Mouse (Mus musculus) thymus, postnatal 36 days (tissue): ENCODE measurements around the gene Ncln.
"Not testable (repeated sequence)": the region's sequence is repeated elsewhere in the genome, so short reads cannot be mapped to it uniquely, and the experiment has no call there.

Source experiments
- DNase-seq, 2 experiments: peaks; one replicate each; pipeline ENCODE4 v3.0.0; 2022; ENCODE audit warnings: mixed read lengths in 2 of 2

Ncln gene

DNA sequence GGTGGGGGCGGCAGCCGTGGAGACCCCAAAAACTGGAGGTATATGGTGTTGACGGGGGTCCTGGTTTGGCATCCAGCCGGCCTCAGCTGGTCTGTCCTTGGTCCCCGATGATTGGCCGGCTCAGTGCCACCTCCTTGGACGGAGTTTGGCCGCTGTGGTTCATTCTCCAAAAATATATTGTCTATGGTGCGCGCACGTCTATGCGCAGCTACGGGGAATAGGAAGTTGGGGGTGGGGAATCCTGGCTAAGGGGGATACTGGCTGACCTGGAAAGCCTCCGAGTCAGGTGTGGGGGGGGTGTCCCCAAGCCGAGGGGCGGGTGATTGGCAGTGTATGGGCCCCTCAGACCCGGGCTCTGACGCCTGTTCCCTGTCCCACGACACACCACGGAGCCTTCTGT, 35.7 kb downstream of the Ncln start:
- no peak for DNase-seq

DNA sequence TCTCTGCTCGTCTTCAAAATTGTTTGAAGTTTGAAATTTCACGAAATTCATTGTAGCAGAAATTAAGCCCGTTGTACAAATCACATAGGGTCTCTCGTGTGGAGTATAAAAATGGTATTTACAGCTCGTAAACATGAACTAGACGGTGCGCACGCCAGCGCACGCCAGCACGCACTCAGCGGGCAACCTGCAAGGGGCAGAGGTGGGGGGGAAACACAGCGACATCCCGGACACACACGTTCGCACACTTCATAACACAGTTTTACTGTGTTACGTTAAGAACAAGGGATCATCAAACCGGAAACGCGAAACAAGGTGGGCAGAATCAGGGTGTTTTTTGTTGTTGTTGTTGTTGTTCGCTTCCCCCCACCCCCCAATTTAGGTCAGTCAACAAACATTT, 36.8 kb downstream of the Ncln start:
- no peak for DNase-seq

DNA sequence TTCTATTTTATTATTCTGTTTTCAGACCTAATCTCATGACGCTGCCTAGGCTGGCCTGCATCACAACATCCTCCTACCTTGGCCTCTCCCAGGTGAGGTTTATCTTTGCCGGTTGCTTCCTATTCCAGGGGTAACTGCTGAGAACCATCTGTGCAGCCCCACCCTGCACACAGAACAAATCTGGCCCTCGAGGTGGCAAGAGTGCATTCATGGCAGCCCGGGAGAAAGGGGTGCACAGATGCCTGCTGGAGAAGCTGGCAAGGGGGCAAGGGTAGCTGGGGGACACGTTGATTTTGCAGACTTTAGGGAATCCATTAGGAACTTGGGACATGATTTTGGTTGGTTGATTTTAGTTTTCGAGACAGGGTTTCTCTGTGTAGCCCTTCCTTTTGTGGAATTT, 37.9 kb downstream of the Ncln start:
- DNase-seq = no peak

DNA sequence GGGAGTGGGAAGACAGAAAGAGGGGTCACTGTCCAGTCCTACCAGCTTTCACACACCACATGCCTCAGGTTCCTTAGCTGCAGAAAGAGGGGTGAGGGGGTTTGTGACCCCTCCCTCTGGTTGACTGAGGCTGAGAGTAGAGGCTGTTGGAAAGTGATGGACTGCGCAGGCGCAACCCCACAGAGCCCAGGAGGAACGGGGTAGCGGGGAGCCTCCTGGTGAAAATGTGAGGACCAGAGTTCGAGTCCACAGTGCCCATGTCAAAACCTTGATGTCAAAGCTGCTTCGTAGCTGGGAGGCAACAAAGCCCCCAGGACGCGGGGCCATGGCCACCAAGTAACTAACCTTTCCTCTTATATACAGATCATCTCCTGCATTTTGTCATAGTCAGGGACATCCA, 38.6 kb downstream of the Ncln start:
- no peak for DNase-seq

DNA sequence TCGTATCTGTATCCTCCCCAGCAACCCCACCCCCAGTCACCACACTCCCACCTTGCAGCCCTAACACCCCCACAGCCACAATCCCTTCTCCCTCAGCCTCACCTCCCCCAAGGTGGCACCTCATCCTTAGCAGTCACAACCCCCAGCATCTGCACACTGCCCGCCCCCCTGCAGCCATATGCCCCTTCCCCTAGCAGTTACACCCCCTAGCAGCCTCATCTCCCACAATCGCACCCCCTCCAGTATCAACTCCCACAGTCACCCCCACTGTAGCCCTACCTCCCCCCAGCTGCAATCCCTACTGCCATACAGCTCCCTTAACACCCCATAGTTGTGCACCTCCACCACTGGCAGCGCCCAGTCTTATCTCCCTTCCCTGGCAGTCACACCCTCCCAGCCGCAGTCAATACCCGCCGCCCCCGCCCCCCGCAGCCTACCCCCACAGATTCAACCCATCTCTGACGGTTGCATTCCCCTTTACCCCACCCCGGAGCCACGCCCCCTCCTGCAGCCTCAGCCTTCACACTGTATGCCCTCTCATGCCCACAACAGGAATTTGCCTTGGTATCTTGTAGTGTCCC, 39.1 kb downstream of the Ncln start:
- no peak for DNase-seq

DNA sequence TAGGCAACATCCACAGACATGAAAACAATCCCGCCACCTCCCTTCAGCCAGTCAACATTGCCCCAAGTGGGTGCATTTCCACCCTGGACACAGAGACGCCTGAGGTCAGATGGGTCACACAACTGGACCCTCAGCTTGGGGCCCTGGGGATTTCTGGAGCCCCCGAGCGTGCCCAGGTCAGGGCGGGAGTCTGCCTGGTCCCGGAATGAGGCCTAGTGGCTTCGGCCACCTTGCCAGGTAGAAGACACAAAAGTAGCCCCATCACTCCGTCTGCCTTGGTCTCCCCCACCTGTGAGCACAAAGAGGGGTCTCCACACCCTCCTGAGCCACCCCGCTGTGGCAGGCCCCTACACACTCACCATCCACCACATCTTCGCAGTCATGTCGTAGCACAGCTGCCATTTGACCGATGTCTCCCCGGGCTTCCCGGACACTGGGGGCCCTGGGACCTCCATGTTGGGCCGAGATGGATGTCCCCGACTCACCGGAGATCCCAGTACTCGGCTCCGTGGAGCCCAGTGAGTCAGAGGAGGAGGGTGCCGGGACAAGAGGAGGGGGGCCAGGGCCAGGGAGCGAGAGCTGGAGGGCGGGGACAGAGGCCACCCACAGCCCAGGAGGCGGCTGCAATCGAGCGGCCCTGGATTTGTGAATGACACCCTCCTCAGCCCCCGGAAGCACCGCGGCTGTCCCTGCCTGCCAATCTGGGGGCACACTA, 40.9 kb downstream of the Ncln start, which contains the start of gene Nfic:
Nfic (minus strand) TSS at position 455 of the 715 bp plus-strand sequence.
- DNase-seq = no peak

DNA sequence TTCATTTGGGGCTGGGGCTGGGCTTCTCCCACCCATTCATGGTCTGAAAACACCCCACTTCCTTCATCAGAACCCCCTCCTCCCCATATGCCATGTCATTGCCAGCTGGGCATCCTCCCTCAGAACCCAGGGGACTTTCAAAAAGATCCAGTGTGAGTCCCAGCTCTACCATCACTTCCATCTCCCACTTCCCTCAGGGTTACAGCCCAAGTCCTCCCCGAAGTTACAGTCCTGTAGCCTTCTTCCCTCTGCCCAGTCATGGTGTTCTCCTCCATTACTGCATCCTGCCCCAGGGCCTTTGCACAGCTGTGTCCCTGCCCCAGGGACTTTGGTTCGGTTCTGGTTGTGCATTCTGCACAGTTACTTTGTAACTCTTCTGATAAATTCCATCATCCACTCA, 42.1 kb downstream of the Ncln start:
- no peak for DNase-seq

DNA sequence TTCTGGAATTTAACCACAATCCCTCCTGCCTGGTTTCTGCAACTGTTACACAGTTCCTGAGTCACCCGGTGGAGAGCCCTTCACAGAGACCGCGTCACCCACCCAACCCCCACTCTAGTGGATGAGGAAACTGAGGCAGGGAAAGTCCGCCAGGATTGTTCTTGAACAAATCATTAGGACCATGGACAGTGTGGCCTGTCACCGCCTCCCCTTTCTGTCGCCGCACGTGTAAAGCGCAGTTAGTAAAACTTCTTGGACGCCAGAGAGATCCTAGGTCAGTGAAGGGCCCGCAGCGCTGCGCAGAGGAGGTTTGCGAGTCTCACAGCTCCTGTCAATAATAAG, 43.3 kb downstream of the Ncln start:
- no peak for DNase-seq

DNA sequence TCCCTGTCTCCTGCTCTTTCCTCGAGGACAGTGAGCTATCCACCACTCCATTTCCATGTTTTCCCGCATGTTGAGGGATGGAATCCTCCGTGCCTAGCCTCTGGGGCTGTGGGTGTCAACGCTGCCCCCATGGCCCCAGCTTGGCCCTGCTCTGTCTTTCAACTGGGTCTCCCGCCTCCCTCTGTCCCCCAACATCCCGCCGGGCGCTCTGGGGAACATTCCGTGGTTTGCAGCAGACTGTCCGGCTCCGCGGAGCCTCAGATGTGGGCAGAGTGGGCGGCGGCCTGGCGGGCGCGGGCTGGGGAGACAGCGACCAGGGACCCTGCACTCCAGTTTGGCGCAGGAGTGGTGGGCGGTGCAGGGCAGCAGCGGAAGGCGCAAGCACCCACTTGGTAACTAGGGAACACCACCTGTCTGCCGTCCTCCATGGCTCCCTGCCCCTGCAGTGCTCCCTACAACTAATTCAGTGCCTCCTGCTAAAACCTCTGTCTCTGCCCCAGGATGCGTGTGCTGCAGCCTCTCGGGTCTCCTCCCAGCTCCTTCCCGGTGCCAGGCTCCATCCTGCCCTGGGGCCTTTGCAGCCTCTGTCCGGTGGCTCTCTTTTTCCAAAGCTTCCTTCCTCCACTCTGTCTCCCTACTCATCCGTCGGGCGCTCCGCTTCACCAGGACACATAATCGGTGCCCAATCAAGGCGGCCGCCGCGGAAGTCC, 43.8 kb downstream of the Ncln start:
- peak in 1 of 2 experiments; percentile 9 for DNase-seq

DNA sequence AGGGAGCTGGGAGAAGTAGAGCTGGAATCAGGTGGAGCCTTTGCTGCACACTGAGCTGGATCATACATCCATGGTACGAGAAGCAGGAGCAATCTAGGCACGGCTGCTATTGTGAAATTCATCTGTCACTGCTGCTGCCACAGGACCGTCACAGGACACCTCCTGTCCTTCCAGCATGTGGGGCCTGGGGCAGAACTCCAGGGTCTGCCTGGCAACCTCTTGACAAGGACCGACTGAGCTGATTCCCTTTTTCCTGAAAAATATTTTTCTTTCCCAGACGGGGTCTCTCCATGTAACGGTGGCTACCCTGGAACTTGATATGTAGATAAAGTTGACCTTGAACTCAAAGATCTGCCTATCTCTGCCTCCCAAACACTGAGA, 44.8 kb downstream of the Ncln start:
- DNase-seq = no peak

DNA sequence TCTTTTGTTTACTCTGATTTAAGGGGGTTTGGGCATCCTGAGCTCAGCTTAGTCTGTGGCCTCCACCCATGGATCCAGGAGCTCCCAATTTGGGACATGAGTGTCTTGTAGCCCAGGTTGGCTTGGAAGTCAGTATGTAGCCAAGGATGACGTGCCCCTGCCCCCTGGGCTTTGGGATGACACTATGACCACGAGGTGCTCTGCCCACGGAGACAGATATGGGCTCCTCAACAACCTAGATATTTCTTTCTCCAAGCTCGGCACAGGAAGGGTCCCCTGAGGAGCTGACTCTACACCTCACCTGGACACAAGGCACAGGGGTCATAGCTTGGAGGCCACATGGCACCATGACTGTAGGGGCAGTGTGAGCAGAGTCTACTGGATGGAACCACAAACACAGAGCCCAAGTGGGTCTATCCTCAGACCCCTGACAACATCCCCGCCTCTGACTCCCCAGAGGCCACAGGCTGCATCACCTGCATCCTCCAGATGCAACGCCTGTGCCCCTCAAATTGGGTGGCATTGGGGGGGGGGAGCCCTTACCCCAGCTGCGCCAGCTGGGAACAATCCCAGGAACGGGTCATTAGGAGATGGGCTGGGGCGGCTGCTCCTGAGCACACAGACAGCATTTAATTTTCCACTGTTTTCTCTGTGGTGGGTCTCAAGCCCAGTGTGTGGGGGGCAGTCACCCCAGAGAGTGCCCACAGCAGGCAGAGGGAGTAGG, 45.4 kb downstream of the Ncln start:
- DNase-seq = no peak

DNA sequence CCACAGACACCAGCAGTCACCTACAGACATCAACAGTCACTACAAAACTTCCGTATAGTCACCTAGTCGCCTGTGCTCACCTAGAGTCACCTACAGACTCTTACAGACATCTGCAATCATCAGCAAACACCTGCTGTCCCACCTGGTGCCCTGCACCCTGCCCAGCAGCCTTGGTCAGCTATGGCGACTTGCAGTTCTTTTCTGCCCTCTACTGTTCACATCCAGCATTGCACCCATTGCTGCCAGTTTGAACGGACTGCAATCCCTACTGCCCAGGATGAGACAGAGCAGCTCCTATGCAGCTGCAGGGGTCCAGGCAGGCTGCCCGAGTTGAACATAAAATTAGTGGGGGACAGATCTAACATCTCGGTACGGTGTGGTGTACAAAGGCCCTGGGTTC, 46.1 kb downstream of the Ncln start:
- peak; percentile 69 to 72 for DNase-seq

DNA sequence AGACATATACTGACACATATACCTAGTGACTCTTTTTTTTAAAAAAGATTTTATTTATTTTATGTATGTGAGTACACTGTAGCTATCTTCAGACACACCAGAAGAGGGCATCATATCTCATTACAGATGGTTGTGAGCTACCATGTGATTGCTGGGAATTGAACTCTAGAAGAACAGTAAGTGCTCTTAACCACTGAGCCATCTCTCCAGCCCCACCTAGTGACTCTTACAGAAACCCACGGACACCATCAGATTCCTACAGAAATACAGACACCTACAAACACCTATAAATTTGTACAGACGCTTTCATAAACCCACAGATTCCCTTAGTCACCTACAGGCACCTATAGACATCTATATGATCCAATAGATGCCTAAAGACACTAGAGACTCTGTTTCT, 50.7 kb downstream of the Ncln start:
- DNase-seq = not testable (repeated sequence)

DNA sequence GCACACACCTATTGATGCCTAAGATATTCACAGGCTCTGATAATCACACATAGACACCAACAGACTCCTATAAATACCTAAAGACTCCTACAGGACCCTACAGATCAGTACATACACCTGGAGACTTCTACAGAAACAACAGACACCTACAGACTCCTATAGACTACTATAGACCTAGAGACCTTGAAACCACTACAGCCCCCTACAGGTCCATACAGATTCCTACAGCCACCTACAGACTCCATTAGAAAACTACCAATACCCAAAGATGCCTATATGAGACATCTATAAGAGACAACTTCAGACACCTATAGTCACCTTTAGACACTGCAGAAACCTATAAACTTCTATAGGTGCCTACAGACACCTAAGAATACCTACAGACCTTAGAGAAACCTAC, 55.2 kb downstream of the Ncln start:
- no peak for DNase-seq
